Mouse (Mus musculus): ENCODE data around the gene Gm45618. TPM values are rescaled to one million over a fixed set of nuclear protein-coding genes. Genes with fewer than 3 reads are reported as not detected.

Gm45618 gene
- total and polyA plus RNA-seq, 3 experiments: not detected

- TF ChIP-seq USF2 (IDR thresholded peaks at IDR 0.05; ENCODE audit: borderline replicate concordance in 1 of 2, insufficient read depth in 1 of 2, low read depth in 1 of 2, low read length in 2 of 2) (no peak), POLR2AphosphoS5 (IDR thresholded peaks at IDR 0.05; ENCODE audit: borderline replicate concordance, low read depth, low read length) (no peak), TAL1 (IDR thresholded peaks at IDR 0.05; ENCODE audit: low read length) (no peak), CHD1 (IDR thresholded peaks at IDR 0.05; ENCODE audit: low read depth, low read length) (no peak), ZMIZ1 (IDR thresholded peaks at IDR 0.05; ENCODE audit: low read depth, low read length) (no peak), JUND (IDR thresholded peaks at IDR 0.05; ENCODE audit: low read depth, low read length) (no peak)
Observed at GRCm38 (mm10) chr7:142080876-142081275, 39.7 kb downstream of the Gm45618 start (continued).

- no peaks in the 10 kb centered on the region for H3K9me3 ChIP-seq (replicated peaks; ENCODE audit: insufficient read depth, low read length)
- no peaks in the 10 kb centered on the region for H3K36me3 ChIP-seq (ENCODE audit: control insufficient read depth in 1 of 2, insufficient read depth in 2 of 2, low read length in 2 of 2)
- no peak for TF ChIP-seq SMC3 (IDR thresholded peaks at IDR 0.05; ENCODE audit: low read depth, low read length)
- no peak for TF ChIP-seq RAD21 (IDR thresholded peaks at IDR 0.05; ENCODE audit: low read depth, low read length)
- DNase-seq (ENCODE audit: low read depth, low spot score): no peak
- H3K27me3 ChIP-seq (ENCODE audit: control insufficient read depth in 1 of 2, insufficient read depth in 2 of 2, low read length in 2 of 2): peaks cover 1 to 10% of the 10 kb centered on the region in 2 experiments; a peak in 2 of 4 replicates
- H3K9ac ChIP-seq (ENCODE audit: control insufficient read depth, low read depth, low read length, poor library complexity, severe bottlenecking): no peak overlapping the region
- H3K27ac ChIP-seq (ENCODE audit: control insufficient read depth, low read depth, low read length): no peak overlapping the region
- H3K4me3 ChIP-seq (ENCODE audit: control insufficient read depth in 1 of 2, insufficient read depth in 1 of 2, low read depth in 2 of 2, low read length in 2 of 2): no peak overlapping the region
- no peaks in the 10 kb centered on the region for H3K79me2 ChIP-seq (ENCODE audit: control insufficient read depth, insufficient read depth, low read length, poor library complexity)
- no peaks in the 10 kb centered on the region for H3K4me1 ChIP-seq (ENCODE audit: control insufficient read depth in 1 of 2, insufficient read depth in 2 of 2, low read length in 2 of 2)
Observed at GRCm38 (mm10) chr7:142079365-142079764, 41.2 kb downstream of the Gm45618 start.

- no peak for TF ChIP-seq USF1 (IDR thresholded peaks at IDR 0.05; ENCODE audit: low read depth, low read length)
- no peak for TF ChIP-seq SMC3 (IDR thresholded peaks at IDR 0.05; ENCODE audit: low read depth, low read length)
- no peak for TF ChIP-seq MAX (IDR thresholded peaks at IDR 0.05; ENCODE audit: low read length)
- no peak for TF ChIP-seq MYC (IDR thresholded peaks at IDR 0.05; ENCODE audit: low read depth, low read length)
- TF ChIP-seq GATA1 (IDR thresholded peaks at IDR 0.05; ENCODE audit: low read depth, low read length): no peak
Observed at GRCm38 (mm10) chr7:142077138-142077537, 43.4 kb downstream of the Gm45618 start.

More at GRCm38 (mm10) chr7:142077138-142077537, 43.4 kb downstream of the Gm45618 start:
- no peaks in the 10 kb centered on the region for H3K9me3 ChIP-seq (replicated peaks; ENCODE audit: insufficient read depth, low read length)
- H3K36me3 ChIP-seq (ENCODE audit: control insufficient read depth in 1 of 2, insufficient read depth in 2 of 2, low read length in 2 of 2): no peaks in the 10 kb centered on the region
- no peaks in the 10 kb centered on the region for H3K4me1 ChIP-seq (ENCODE audit: control insufficient read depth in 1 of 2, insufficient read depth in 2 of 2, low read length in 2 of 2)
- no peaks in the 10 kb centered on the region for H3K79me2 ChIP-seq (ENCODE audit: control insufficient read depth, insufficient read depth, low read length, poor library complexity)
- H3K4me3 ChIP-seq (ENCODE audit: control insufficient read depth in 1 of 2, insufficient read depth in 1 of 2, low read depth in 2 of 2, low read length in 2 of 2): no peak overlapping the region
- no peak for DNase-seq (ENCODE audit: low read depth, low spot score)
- no peak overlapping the region for H3K27ac ChIP-seq (ENCODE audit: control insufficient read depth, low read depth, low read length)
- peaks cover 4 to 13% of the 10 kb centered on the region in 2 experiments for H3K27me3 ChIP-seq (ENCODE audit: control insufficient read depth in 1 of 2, insufficient read depth in 2 of 2, low read length in 2 of 2)
- H3K9ac ChIP-seq (ENCODE audit: control insufficient read depth, low read depth, low read length, poor library complexity, severe bottlenecking): no peak overlapping the region

All from MEL (cell line).